In genomic region chr17:7214061-7214460, GRCm38 (mm10) we compare ENCODE assay signal across 10 mouse cellular contexts. TPM values are rescaled to one million over a fixed set of nuclear protein-coding genes. Genes with fewer than 3 reads are reported as not detected.
DNase-seq lines count a peak whose midpoint lies in the region; ATAC-seq lines count a peak whose summit lies in the region.
"Had no signal": no experiment of that assay in that cellular context is flagged by ENCODE, and none has a peak within 500 bp of the region (broad histone marks: within the 10 kb centered on the region; RNA-seq: fewer than 3 reads in every experiment).

No protein-coding gene starts in this region.

- no peak for ATAC-seq in megakaryocyte progenitor cell, adult 5-6 weeks (replicated peaks; ENCODE audit: poor library complexity)
- ATAC-seq: intestine, embryonic 16.5 days had no signal

- DNase-seq in frontal cortex, adult 2 months (ENCODE audit: extremely low spot score in 1 of 2, low spot score in 1 of 2), result peak; percentile 77 to 92
- peak; percentile 17 for DNase-seq in gonadal fat pad, adult 2 months (ENCODE audit: low read depth)
- peak; percentile 78 to 79 for DNase-seq in layer of hippocampus, postnatal 36 days
- DNase-seq in right cerebral cortex, postnatal 10 days (ENCODE audit: low spot score in 2 of 2), result peak; percentile 92 to 94
- DNase-seq in heart, postnatal 4 days, result no peak
- no peak for DNase-seq in urinary bladder, postnatal 10 days (ENCODE audit: low spot score)
- DNase-seq: gastrocnemius, postnatal 36 days; kidney, postnatal 10 days had no signal

RNA-seq across cellular contexts. Expression of gene Rps6ka2, which starts 44.1 kb away (rescaled TPM):
- polyA plus RNA-seq in frontal cortex, adult 2 months (2012; rRNA removed), result 40.8 and 44.1 TPM in 2 replicates
- polyA plus RNA-seq in gonadal fat pad, adult 2 months (2012; rRNA removed), result 12.3 and 15.0 TPM in 2 replicates
- 10 to 100 TPM; 30.5 to 38.3 TPM for total RNA-seq in layer of hippocampus, postnatal 36 days (2021)
- total RNA-seq in heart, postnatal 4 days (2021), result 10 to 100 TPM; 26.2 to 31.1 TPM
- 16.5 and 16.9 TPM in 2 replicates for total RNA-seq in megakaryocyte progenitor cell, adult 5-6 weeks (2015)
- total RNA-seq in megakaryocyte progenitor cell, adult 5-6 weeks (2017), result 18.7 and 20.4 TPM in 2 replicates

Comparison
In these comparisons a context has a peak if more than half of its experiments do, and no peak if none do; other contexts are left out.
1. DNase-seq: peak in frontal cortex, adult 2 months (2 of 2), gonadal fat pad, adult 2 months (single experiment), layer of hippocampus, postnatal 36 days (2 of 2) and right cerebral cortex, postnatal 10 days (2 of 2); none in heart, postnatal 4 days (single experiment) and urinary bladder, postnatal 10 days (single experiment).